Mouse (Mus musculus): Measurements from ENCODE around the gene Lpcat2. TPM values are rescaled to one million over a fixed set of nuclear protein-coding genes. Genes with fewer than 3 reads are reported as not detected.

The Lpcat2 gene
- polyA plus RNA-seq, 1 experiment from 2014 or later, result 7.4 TPM

DNA sequence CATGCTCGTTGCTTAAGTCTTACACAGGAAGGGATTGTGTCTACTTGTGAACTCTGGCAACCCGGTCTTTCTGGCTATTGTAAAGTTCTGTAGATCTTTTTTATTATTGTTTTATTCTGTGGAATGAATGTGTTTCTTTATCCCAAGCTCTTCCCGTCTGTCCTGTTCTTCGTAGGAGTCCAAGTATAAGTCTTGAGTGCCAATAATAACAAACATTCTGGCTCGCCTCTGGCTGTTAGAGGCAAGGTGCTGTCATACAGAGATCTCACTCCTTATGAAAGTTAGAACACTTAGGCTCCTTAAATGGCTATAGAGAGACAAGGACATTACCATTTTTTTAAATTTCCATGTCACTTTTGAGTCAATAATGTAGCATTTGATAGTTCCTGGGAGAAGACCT, 41.5 kb downstream of the Lpcat2 start:
- H3K27me3 ChIP-seq (ENCODE audit: control insufficient read depth, insufficient read depth, low read depth, low read length), result no peaks in the 10 kb centered on the region
- 58% methylated on average over 5 of the region's 5 CpGs for WGBS
- no peak overlapping the region for H3K27ac ChIP-seq (ENCODE audit: low read length)
- H3K4me3 ChIP-seq (ENCODE audit: low read length), result no peak overlapping the region
- no peak overlapping the region for H3K9ac ChIP-seq (ENCODE audit: low read length)
- no peaks in the 10 kb centered on the region for H3K4me1 ChIP-seq (replicated peaks; ENCODE audit: control insufficient read depth, insufficient read depth, low read length)
- no peaks in the 10 kb centered on the region for H3K9me3 ChIP-seq (ENCODE audit: control insufficient read depth, low read length)
- H3K36me3 ChIP-seq (ENCODE audit: control insufficient read depth, insufficient read depth, low read length), result no peaks in the 10 kb centered on the region
- no peak for ATAC-seq (ENCODE audit: low read depth)
- no peak overlapping the region for H3K4me2 ChIP-seq (ENCODE audit: low read depth, low read length)

- no peak for ATAC-seq (ENCODE audit: low read depth)
- 77% methylated on average over 4 of the region's 4 CpGs for WGBS
- Histone ChIP-seq H3K27me3 (ENCODE audit: control insufficient read depth, insufficient read depth, low read depth, low read length) (no peaks in the 10 kb centered on the region), H3K4me2 (ENCODE audit: low read depth, low read length) (no peak overlapping the region), H3K4me1 (replicated peaks; ENCODE audit: control insufficient read depth, insufficient read depth, low read length) (no peaks in the 10 kb centered on the region), H3K9me3 (ENCODE audit: control insufficient read depth, low read length) (no peaks in the 10 kb centered on the region), H3K9ac (ENCODE audit: low read length) (no peak overlapping the region), H3K27ac (ENCODE audit: low read length) (no peak overlapping the region), H3K36me3 (ENCODE audit: control insufficient read depth, insufficient read depth, low read length) (no peaks in the 10 kb centered on the region), H3K4me3 (ENCODE audit: low read length) (no peak overlapping the region)
These were observed 42.7 kb downstream of the Lpcat2 start for GRCm38 (mm10) chr8:92897794-92898193.

- ATAC-seq (ENCODE audit: low read depth), result no peak
- H3K4me3 ChIP-seq (ENCODE audit: low read length), result no peak overlapping the region
- no peak overlapping the region for H3K27ac ChIP-seq (ENCODE audit: low read length)
- no peak overlapping the region for H3K9ac ChIP-seq (ENCODE audit: low read length)
- H3K27me3 ChIP-seq (ENCODE audit: control insufficient read depth, insufficient read depth, low read depth, low read length), result no peaks in the 10 kb centered on the region
- no peaks in the 10 kb centered on the region for H3K4me1 ChIP-seq (replicated peaks; ENCODE audit: control insufficient read depth, insufficient read depth, low read length)
- no peaks in the 10 kb centered on the region for H3K36me3 ChIP-seq (ENCODE audit: control insufficient read depth, insufficient read depth, low read length)
- H3K9me3 ChIP-seq (ENCODE audit: control insufficient read depth, low read length), result no peaks in the 10 kb centered on the region
- H3K4me2 ChIP-seq (ENCODE audit: low read depth, low read length), result no peak overlapping the region
- WGBS, result 79% methylated on average over 9 of the region's 9 CpGs
These were observed 44.5 kb downstream of the Lpcat2 start for GRCm38 (mm10) chr8:92899590-92899989.

- Histone ChIP-seq H3K36me3 (ENCODE audit: control insufficient read depth, insufficient read depth, low read length) (no peaks in the 10 kb centered on the region), H3K9ac (ENCODE audit: low read length) (no peak within 1 kb of the TSS), H3K27me3 (ENCODE audit: control insufficient read depth, insufficient read depth, low read depth, low read length) (no peaks in the 10 kb centered on the region), H3K4me2 (ENCODE audit: low read depth, low read length) (no peak within 1 kb of the TSS), H3K4me1 (replicated peaks; ENCODE audit: control insufficient read depth, insufficient read depth, low read length) (no peaks in the 10 kb centered on the region), H3K4me3 (ENCODE audit: low read length) (no peak within 1 kb of the TSS), H3K27ac (ENCODE audit: low read length) (no peak within 1 kb of the TSS), H3K9me3 (ENCODE audit: control insufficient read depth, low read length) (no peaks in the 10 kb centered on the region)
- 95% methylated on average over 5 of the region's 5 CpGs for WGBS
- no peak for ATAC-seq (ENCODE audit: low read depth)
These were observed 46.0 kb downstream of the Lpcat2 start, which contains the start of gene Capns2 for GRCm38 (mm10) chr8:92901107-92901506. Capns2 (plus strand) TSS chr8:92901407.

- no peak for ATAC-seq (ENCODE audit: low read depth)
- Histone ChIP-seq H3K9me3 (ENCODE audit: control insufficient read depth, low read length) (no peaks in the 10 kb centered on the region), H3K27me3 (ENCODE audit: control insufficient read depth, insufficient read depth, low read depth, low read length) (no peaks in the 10 kb centered on the region), H3K27ac (ENCODE audit: low read length) (no peak overlapping the region), H3K4me1 (replicated peaks; ENCODE audit: control insufficient read depth, insufficient read depth, low read length) (no peaks in the 10 kb centered on the region), H3K4me3 (ENCODE audit: low read length) (no peak overlapping the region), H3K4me2 (ENCODE audit: low read depth, low read length) (no peak overlapping the region), H3K9ac (ENCODE audit: low read length) (no peak overlapping the region), H3K36me3 (ENCODE audit: control insufficient read depth, insufficient read depth, low read length) (no peaks in the 10 kb centered on the region)
- 68% methylated on average over 2 of the region's 2 CpGs for WGBS
These were observed 47.8 kb downstream of the Lpcat2 start for GRCm38 (mm10) chr8:92902981-92903380.

DNA sequence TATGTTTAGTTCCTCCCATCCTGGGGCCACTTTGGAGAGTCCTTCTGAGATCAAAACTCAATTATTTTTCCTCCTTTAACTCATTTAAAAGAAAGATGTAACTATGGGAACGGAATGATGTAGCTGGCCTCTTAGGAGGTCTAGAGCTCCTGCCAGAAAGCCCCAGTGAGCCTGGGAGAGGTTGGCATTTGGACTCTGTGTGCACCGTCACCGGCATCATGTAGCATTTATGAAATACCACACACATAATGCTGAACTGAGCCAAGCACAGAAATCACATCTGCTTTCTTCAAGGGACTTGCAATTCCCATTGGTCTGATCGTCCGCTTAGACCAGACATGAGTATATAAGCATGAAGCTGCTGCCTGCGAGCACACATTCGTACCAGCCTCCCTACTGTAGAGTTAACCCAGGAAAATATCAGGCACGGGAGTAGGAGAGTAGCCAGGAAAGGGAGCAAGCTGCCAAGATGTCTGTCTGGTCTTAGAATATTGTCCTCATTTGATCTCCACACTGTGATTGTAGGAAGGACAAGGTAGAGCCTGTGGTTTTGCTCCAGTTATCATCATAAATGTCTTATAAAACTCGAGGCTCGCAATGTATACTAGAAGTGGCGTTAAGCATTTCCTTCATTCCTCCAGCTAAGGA, 48.5 kb downstream of the Lpcat2 start:
- Histone ChIP-seq H3K9me3 (ENCODE audit: control insufficient read depth, low read length) (no peaks in the 10 kb centered on the region), H3K27me3 (ENCODE audit: control insufficient read depth, insufficient read depth, low read depth, low read length) (no peaks in the 10 kb centered on the region), H3K36me3 (ENCODE audit: control insufficient read depth, insufficient read depth, low read length) (no peaks in the 10 kb centered on the region), H3K9ac (ENCODE audit: low read length) (no peak overlapping the region), H3K4me2 (ENCODE audit: low read depth, low read length) (no peak overlapping the region), H3K4me3 (ENCODE audit: low read length) (no peak overlapping the region), H3K4me1 (replicated peaks; ENCODE audit: control insufficient read depth, insufficient read depth, low read length) (no peaks in the 10 kb centered on the region), H3K27ac (ENCODE audit: low read length) (no peak overlapping the region)
- 74% methylated on average over 11 of the region's 11 CpGs for WGBS
- no peak for ATAC-seq (ENCODE audit: low read depth)

DNA sequence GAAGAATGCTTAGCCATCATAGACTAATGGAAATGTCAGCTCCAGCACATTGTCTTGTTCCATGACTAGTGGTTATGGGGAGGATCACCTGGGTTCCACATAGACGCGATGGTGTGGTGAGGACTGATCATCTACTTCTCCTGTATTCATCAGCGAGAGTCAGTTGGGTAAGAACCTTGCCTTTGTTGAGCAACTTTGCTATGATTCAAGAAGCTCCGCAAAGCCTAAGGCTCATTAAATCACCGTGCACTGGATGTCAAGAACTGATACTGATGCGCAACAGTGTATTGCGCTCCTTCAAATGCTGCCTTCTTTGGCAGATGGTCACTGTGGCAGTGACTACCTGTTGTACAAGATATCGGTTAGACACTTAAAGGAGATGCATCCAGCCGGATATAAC, 51.4 kb downstream of the Lpcat2 start:
- Histone ChIP-seq H3K27ac (ENCODE audit: low read length) (no peak overlapping the region), H3K4me3 (ENCODE audit: low read length) (no peak overlapping the region), H3K27me3 (ENCODE audit: control insufficient read depth, insufficient read depth, low read depth, low read length) (no peaks in the 10 kb centered on the region), H3K4me1 (replicated peaks; ENCODE audit: control insufficient read depth, insufficient read depth, low read length) (no peaks in the 10 kb centered on the region), H3K4me2 (ENCODE audit: low read depth, low read length) (no peak overlapping the region), H3K36me3 (ENCODE audit: control insufficient read depth, insufficient read depth, low read length) (no peaks in the 10 kb centered on the region), H3K9me3 (ENCODE audit: control insufficient read depth, low read length) (no peaks in the 10 kb centered on the region), H3K9ac (ENCODE audit: low read length) (no peak overlapping the region)
- ATAC-seq (ENCODE audit: low read depth), result no peak
- WGBS, result 93% methylated on average over 9 of the region's 9 CpGs

DNA sequence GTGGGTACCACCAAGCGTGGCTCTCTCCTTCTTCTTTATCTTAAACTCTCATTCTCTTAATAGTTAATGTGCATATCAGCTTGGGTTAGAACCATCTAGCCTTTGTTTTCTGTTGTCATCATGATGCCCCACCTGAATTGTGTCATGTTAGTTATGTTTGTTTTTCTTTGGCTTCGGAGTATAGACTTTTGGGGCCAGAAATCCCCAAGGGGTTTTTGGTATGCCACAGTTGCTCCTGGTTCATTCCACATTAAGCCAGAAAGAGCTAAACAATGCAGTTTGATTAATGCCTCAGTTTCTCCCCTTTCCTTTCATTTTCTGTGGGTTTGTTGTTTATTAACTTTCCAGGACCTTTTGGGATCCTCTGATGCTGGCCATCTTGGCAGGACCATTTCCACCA, 53.3 kb downstream of the Lpcat2 start:
- Histone ChIP-seq H3K9ac (ENCODE audit: low read length) (no peak overlapping the region), H3K4me1 (replicated peaks; ENCODE audit: control insufficient read depth, insufficient read depth, low read length) (no peaks in the 10 kb centered on the region), H3K9me3 (ENCODE audit: control insufficient read depth, low read length) (no peaks in the 10 kb centered on the region), H3K4me2 (ENCODE audit: low read depth, low read length) (no peak overlapping the region), H3K27ac (ENCODE audit: low read length) (no peak overlapping the region), H3K36me3 (ENCODE audit: control insufficient read depth, insufficient read depth, low read length) (no peaks in the 10 kb centered on the region), H3K27me3 (ENCODE audit: control insufficient read depth, insufficient read depth, low read depth, low read length) (no peaks in the 10 kb centered on the region), H3K4me3 (ENCODE audit: low read length) (no peak overlapping the region)
- WGBS, result 84% methylated on average over 2 of the region's 2 CpGs
- no peak for ATAC-seq (ENCODE audit: low read depth)

GRCm38 (mm10) chr8:92911477-92911876, 56.3 kb downstream of the Lpcat2 start:
- no peaks in the 10 kb centered on the region for H3K27me3 ChIP-seq (ENCODE audit: control insufficient read depth, insufficient read depth, low read depth, low read length)
- no peaks in the 10 kb centered on the region for H3K4me1 ChIP-seq (replicated peaks; ENCODE audit: control insufficient read depth, insufficient read depth, low read length)
- ATAC-seq (ENCODE audit: low read depth), result no peak
- WGBS, result 90% methylated on average over 3 of the region's 3 CpGs
- no peak overlapping the region for H3K9ac ChIP-seq (ENCODE audit: low read length)
- H3K27ac ChIP-seq (ENCODE audit: low read length), result no peak overlapping the region
- H3K4me3 ChIP-seq (ENCODE audit: low read length), result no peak overlapping the region
- H3K9me3 ChIP-seq (ENCODE audit: control insufficient read depth, low read length), result no peaks in the 10 kb centered on the region
- H3K4me2 ChIP-seq (ENCODE audit: low read depth, low read length), result no peak overlapping the region
- H3K36me3 ChIP-seq (ENCODE audit: control insufficient read depth, insufficient read depth, low read length), result no peaks in the 10 kb centered on the region

GRCm38 (mm10) chr8:92913396-92913795, 58.3 kb downstream of the Lpcat2 start:
- H3K36me3 ChIP-seq (ENCODE audit: control insufficient read depth, insufficient read depth, low read length), result no peaks in the 10 kb centered on the region
- no peaks in the 10 kb centered on the region for H3K4me1 ChIP-seq (replicated peaks; ENCODE audit: control insufficient read depth, insufficient read depth, low read length)
- no peak overlapping the region for H3K9ac ChIP-seq (ENCODE audit: low read length)
- no peak overlapping the region for H3K27ac ChIP-seq (ENCODE audit: low read length)
- ATAC-seq (ENCODE audit: low read depth), result no peak
- H3K4me3 ChIP-seq (ENCODE audit: low read length), result no peak overlapping the region
- H3K9me3 ChIP-seq (ENCODE audit: control insufficient read depth, low read length), result no peaks in the 10 kb centered on the region
- no peaks in the 10 kb centered on the region for H3K27me3 ChIP-seq (ENCODE audit: control insufficient read depth, insufficient read depth, low read depth, low read length)
- H3K4me2 ChIP-seq (ENCODE audit: low read depth, low read length), result no peak overlapping the region
- 82% methylated on average over 7 of the region's 7 CpGs for WGBS

All from lung, embryonic 16.5 days (tissue).